Mouse (Mus musculus) E14TG2a.4 (cell line): ENCODE results near the gene Ptpn14.

Experiments
- CTCF ChIP-seq: conservative IDR thresholded peaks from 2 replicates; pipeline ENCODE4 v1.5.1; 2014; ENCODE audit warnings: low read length
- NANOG ChIP-seq: IDR thresholded peaks from 2 replicates; pipeline ENCODE4 v1.6.1; 2014; ENCODE audit warnings: borderline replicate concordance, low read length, mixed read lengths
- POU5F1 ChIP-seq: IDR thresholded peaks from 2 replicates; pipeline ENCODE4 v1.6.1; 2014; ENCODE audit warnings: low read length, borderline replicate concordance

DNA sequence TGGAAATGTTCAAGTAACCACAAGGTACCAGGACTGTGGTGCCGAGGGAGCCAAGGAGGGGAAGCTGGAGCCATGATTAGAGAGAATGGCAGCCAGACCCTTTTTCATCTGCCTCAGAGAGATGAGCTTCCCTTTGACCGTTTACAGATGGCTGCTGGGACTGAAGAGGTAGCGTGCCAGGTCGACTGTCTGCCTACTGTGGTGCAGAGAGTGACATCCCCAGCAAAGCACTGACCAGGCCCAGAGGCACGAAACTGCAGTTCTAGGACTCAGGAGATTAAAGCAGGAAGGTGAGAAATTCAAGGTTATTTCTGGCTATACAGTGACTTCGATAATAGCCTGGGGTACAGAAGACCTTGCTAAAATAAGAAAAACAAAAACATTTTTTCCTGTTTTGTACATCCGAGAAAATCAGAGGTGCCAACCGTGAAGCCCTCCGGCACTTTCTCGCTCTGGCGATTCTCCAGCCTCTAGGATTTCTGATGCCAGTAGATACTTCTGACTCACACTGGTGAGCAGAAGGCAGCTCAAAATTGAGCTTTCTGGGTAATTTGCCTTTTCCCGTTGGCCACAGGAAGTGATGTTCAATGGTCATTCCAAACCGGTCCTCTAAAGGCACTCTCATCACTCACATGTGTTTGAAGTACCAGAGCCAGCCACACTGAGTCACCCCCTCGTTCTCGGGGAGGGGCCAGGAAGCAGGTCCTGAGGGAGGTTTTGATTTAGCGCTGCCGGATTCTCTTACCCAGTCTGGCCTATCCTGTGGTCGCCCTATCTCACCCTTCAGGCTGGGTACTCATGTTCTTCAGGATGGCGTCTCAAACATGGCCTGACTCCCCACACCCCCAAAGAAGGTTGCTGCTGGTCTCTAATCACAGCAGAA, 11.9 kb upstream of the Ptpn14 start:
- TF ChIP-seq CTCF (no peak), POU5F1 (no peak), NANOG (no peak)
